Mouse (Mus musculus): ENCODE data around the gene Rnf220. TPM values are rescaled to one million over a fixed set of nuclear protein-coding genes. Genes with fewer than 3 reads are reported as not detected.

Rnf220 gene
- total and polyA plus RNA-seq, 2 experiments, result 13.3 to 31.0 TPM

- H3K36me3 ChIP-seq (ENCODE audit: control insufficient read depth, insufficient read depth, low read length), result no peaks in the 10 kb centered on the region
- H3K79me2 ChIP-seq (ENCODE audit: control insufficient read depth, insufficient read depth, low read length), result no peaks in the 10 kb centered on the region
- H3K9ac ChIP-seq (ENCODE audit: low read depth, low read length), result no peak overlapping the region
- TF ChIP-seq POLR2A (IDR thresholded peaks at IDR 0.05; ENCODE audit: extremely low read depth, insufficient read depth, low read length) (no peak), CTCF (IDR thresholded peaks at IDR 0.05; ENCODE audit: low read depth, low read length) (no peak)
- no peaks in the 10 kb centered on the region for H3K4me1 ChIP-seq (ENCODE audit: control insufficient read depth, insufficient read depth, low read length)
- 86% methylated on average over 4 of the region's 4 CpGs for WGBS
- no peak for DNase-seq (ENCODE audit: extremely low read depth, low read depth, low spot score)
- no peak overlapping the region for H3K4me3 ChIP-seq (ENCODE audit: insufficient read depth, low read depth, low read length)
- no peak overlapping the region for H3K27ac ChIP-seq (replicated peaks; ENCODE audit: insufficient read depth, low read depth, low read length)
- H3K27me3 ChIP-seq (ENCODE audit: control insufficient read depth, insufficient read depth, low read length), result peaks cover 2% of the 10 kb centered on the region; the same call in 1 of the 2 replicates
These were observed 21.4 kb upstream of the Rnf220 start for GRCm38 (mm10) chr4:117518246-117518645.

GRCm38 (mm10) chr4:117499043-117499442 lies 2.2 kb upstream of the Rnf220 start:
- Histone ChIP-seq H3K79me2 (ENCODE audit: control insufficient read depth, insufficient read depth, low read length) (no peaks in the 10 kb centered on the region), H3K4me1 (ENCODE audit: control insufficient read depth, insufficient read depth, low read length) (no peaks in the 10 kb centered on the region; the same call in 1 of the 2 replicates), H3K27me3 (ENCODE audit: control insufficient read depth, insufficient read depth, low read length) (peaks cover 25% of the 10 kb centered on the region), H3K9ac (ENCODE audit: low read depth, low read length) (no peak overlapping the region), H3K27ac (replicated peaks; ENCODE audit: insufficient read depth, low read depth, low read length) (no peak overlapping the region), H3K4me3 (ENCODE audit: insufficient read depth, low read depth, low read length) (no peak overlapping the region), H3K36me3 (ENCODE audit: control insufficient read depth, insufficient read depth, low read length) (no peaks in the 10 kb centered on the region)
- no peak for TF ChIP-seq POLR2A (IDR thresholded peaks at IDR 0.05; ENCODE audit: extremely low read depth, insufficient read depth, low read length)
- no peak for TF ChIP-seq CTCF (IDR thresholded peaks at IDR 0.05; ENCODE audit: low read depth, low read length)
- no peak for DNase-seq (ENCODE audit: extremely low read depth, low read depth, low spot score)
- 86% methylated on average over 8 of the region's 8 CpGs for WGBS

- 2% methylated on average over 33 of the region's 33 CpGs for WGBS
- Histone ChIP-seq H3K4me3 (ENCODE audit: insufficient read depth, low read depth, low read length) (no peak overlapping the region), H3K36me3 (ENCODE audit: control insufficient read depth, insufficient read depth, low read length) (no peaks in the 10 kb centered on the region), H3K27me3 (ENCODE audit: control insufficient read depth, insufficient read depth, low read length) (peaks cover 33% of the 10 kb centered on the region), H3K9ac (ENCODE audit: low read depth, low read length) (no peak overlapping the region), H3K27ac (replicated peaks; ENCODE audit: insufficient read depth, low read depth, low read length) (no peak overlapping the region), H3K79me2 (ENCODE audit: control insufficient read depth, insufficient read depth, low read length) (no peaks in the 10 kb centered on the region), H3K4me1 (ENCODE audit: control insufficient read depth, insufficient read depth, low read length) (no peaks in the 10 kb centered on the region; the same call in 1 of the 2 replicates)
- DNase-seq (ENCODE audit: extremely low read depth, low read depth, low spot score), result no peak
- TF ChIP-seq POLR2A (IDR thresholded peaks at IDR 0.05; ENCODE audit: extremely low read depth, insufficient read depth, low read length), result no peak
- TF ChIP-seq CTCF (IDR thresholded peaks at IDR 0.05; ENCODE audit: low read depth, low read length), result no peak
These were observed 917 bp downstream of the Rnf220 start for GRCm38 (mm10) chr4:117495869-117496401.

GRCm38 (mm10) chr4:117494911-117495501 lies 1.8 kb downstream of the Rnf220 start:
- peak overlapping the region; percentile 5; the same call in 1 of the 2 replicates for H3K4me3 ChIP-seq (ENCODE audit: insufficient read depth, low read depth, low read length)
- H3K36me3 ChIP-seq (ENCODE audit: control insufficient read depth, insufficient read depth, low read length), result no peaks in the 10 kb centered on the region
- no peak for TF ChIP-seq POLR2A (IDR thresholded peaks at IDR 0.05; ENCODE audit: extremely low read depth, insufficient read depth, low read length)
- TF ChIP-seq CTCF (IDR thresholded peaks at IDR 0.05; ENCODE audit: low read depth, low read length), result no peak
- H3K9ac ChIP-seq (ENCODE audit: low read depth, low read length), result no peak overlapping the region
- peaks cover 35% of the 10 kb centered on the region for H3K27me3 ChIP-seq (ENCODE audit: control insufficient read depth, insufficient read depth, low read length)
- H3K27ac ChIP-seq (replicated peaks; ENCODE audit: insufficient read depth, low read depth, low read length), result no peak overlapping the region
- no peaks in the 10 kb centered on the region for H3K79me2 ChIP-seq (ENCODE audit: control insufficient read depth, insufficient read depth, low read length)
- no peak for DNase-seq (ENCODE audit: extremely low read depth, low read depth, low spot score)
- H3K4me1 ChIP-seq (ENCODE audit: control insufficient read depth, insufficient read depth, low read length), result no peaks in the 10 kb centered on the region; the same call in 1 of the 2 replicates
- WGBS, result 3% methylated on average over 47 of the region's 47 CpGs

GRCm38 (mm10) chr4:117493905-117494851 lies 2.7 kb downstream of the Rnf220 start:
- TF ChIP-seq POLR2A (IDR thresholded peaks at IDR 0.05; ENCODE audit: extremely low read depth, insufficient read depth, low read length) (no peak), CTCF (IDR thresholded peaks at IDR 0.05; ENCODE audit: low read depth, low read length) (no peak)
- no peaks in the 10 kb centered on the region for H3K79me2 ChIP-seq (ENCODE audit: control insufficient read depth, insufficient read depth, low read length)
- no peaks in the 10 kb centered on the region; the same call in 1 of the 2 replicates for H3K4me1 ChIP-seq (ENCODE audit: control insufficient read depth, insufficient read depth, low read length)
- peak overlapping the region; percentile 33; the same call in 1 of the 2 replicates for H3K4me3 ChIP-seq (ENCODE audit: insufficient read depth, low read depth, low read length)
- DNase-seq (ENCODE audit: extremely low read depth, low read depth, low spot score), result no peak
- no peak overlapping the region for H3K9ac ChIP-seq (ENCODE audit: low read depth, low read length)
- no peaks in the 10 kb centered on the region for H3K36me3 ChIP-seq (ENCODE audit: control insufficient read depth, insufficient read depth, low read length)
- peaks cover 38% of the 10 kb centered on the region for H3K27me3 ChIP-seq (ENCODE audit: control insufficient read depth, insufficient read depth, low read length)
- WGBS, result 4% methylated on average over 71 of the region's 71 CpGs
- no peak overlapping the region for H3K27ac ChIP-seq (replicated peaks; ENCODE audit: insufficient read depth, low read depth, low read length)

Measured in liver, adult 2 months (tissue).